Mouse (Mus musculus): Measurements from ENCODE around the gene Fndc9.

Gene Fndc9

DNA sequence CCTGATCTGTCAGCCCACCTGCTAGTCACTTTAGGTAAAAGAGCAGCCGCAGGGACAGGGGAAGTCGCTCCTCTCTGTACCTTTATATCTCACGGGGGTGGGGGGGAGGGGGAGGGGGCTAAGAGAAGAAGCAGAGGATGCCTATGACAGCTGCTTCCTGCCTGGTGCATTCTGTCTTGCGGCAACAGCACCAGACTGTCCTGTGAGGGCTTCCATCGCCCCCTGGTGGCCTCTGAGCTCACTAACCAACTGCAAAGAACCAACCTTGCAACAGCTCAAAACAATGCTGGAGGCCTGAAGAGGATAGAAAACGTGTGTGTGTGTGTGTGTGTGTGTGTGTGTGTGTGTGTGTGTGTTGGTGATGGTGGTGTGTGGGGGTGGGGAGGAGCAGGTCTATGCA lies 40.0 kb downstream of the Fndc9 start:
- in situ Hi-C loops (cut with MseI, MboI): loop anchor here (5.0 to 10.0 kb wide), 2 partner anchors 157 to 159 kb away; partner anchors contain the start of gene Med7 (in 1 of the 2)

GRCm38 (mm10) chr11:46276168-46276567 lies 40.8 kb downstream of the Fndc9 start:
- in situ Hi-C loops (cut with MseI, MboI): loop anchor here (5.0 to 10.0 kb wide), 2 partner anchors 156 to 159 kb away; partner anchors contain the start of gene Med7 (in 1 of the 2)

GRCm38 (mm10) chr11:46276778-46277177 lies 41.4 kb downstream of the Fndc9 start:
- in situ Hi-C loops (cut with MseI, MboI): loop anchor here (5.0 to 10.0 kb wide), 2 partner anchors 156 to 158 kb away; partner anchors contain the start of gene Med7 (in 1 of the 2)

DNA sequence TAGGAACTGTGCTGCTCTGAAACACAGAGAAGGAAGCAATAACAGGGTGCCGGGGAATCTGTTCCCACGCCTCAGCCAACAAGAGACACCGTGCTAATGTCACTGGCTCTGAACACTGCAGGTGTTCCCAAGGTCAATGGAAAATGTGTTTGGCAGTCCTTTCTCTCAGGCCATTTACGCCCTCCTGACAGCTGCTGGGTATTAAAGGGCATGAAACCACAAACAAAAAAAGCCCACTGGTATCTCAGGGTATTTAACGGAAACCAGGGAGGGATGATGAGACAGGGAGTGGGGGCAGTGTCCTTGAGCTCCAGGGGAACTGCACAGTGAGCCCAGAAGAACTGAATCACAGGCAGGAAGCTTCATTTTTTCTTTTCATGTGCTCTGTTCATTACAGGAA lies 42.8 kb downstream of the Fndc9 start:
- in situ Hi-C loops (cut with MseI, MboI): loop anchor here (5.0 to 10.0 kb wide), 2 partner anchors 154 to 157 kb away; partner anchors contain the start of gene Med7 (in 1 of the 2)

- in situ Hi-C loops (cut with MseI, MboI): loop anchor here (5.0 to 10.0 kb wide), 2 partner anchors 154 to 156 kb away; partner anchors contain the start of gene Med7 (in 1 of the 2)
Observed at GRCm38 (mm10) chr11:46278709-46279108, 43.4 kb downstream of the Fndc9 start.

- in situ Hi-C loops (cut with MseI, MboI): no loop called here
Observed at GRCm38 (mm10) chr11:46282612-46283011, 47.3 kb downstream of the Fndc9 start.

DNA sequence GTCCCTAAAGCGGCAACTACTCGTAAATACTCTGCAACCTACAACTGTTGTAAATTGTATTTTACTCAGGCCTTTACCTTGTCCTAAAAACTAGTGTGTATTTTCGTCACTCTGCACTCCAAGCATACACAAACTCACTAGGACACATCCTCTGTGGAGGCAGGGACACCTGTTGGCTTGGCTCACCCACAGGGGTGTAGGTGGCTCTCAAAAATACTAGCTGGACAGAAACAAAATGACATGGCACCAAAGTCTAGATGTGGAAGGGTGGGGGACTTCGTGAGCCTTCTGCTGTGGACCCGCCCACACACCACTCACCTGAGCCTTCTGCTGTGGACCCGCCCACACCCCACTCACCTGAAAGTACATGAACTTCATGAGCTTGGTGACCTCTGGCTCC lies 48.5 kb downstream of the Fndc9 start:
- in situ Hi-C loops (cut with MseI, MboI): no loop called here

DNA sequence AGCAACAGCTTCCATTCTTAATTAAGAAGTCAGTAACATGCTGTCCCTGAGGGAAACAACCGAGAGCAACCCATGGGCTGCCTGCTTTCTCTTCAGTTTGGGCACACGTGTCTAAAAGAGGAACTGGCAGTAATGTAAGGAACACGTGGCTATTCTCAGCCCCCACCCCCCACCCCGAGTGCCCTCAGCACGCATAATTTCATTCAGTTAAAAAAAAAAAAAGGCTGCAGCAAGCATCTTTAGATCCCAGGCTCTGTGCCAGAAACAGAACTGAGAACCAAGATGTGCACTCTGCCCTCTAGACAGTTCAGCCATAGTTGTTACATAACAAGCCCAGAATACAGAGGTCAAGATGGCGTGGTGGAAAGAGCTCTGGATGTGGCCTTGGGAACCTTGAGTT lies 51.5 kb downstream of the Fndc9 start:
- in situ Hi-C loops (cut with MseI, MboI): no loop called here

DNA sequence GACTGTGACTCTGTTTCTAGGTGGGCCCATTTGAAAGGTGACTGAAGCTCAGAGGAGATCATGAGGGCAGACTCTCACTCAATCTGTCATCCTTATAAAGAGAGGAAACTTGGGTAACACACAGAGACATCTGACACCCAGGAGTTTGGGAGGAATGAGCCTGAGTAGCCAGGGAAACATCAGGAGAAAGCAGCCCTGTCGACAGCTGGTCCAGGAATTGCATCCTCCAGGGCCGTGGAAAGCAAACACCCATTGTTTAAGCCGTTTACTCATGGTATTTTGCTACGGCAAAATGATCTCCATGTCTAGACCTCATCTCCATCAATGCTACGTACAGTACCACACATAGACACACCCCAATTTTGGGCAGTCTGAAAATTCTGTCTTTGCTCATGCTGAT lies 52.8 kb downstream of the Fndc9 start:
- in situ Hi-C loops (cut with MseI, MboI): no loop called here

- in situ Hi-C loops (cut with MseI, MboI): no loop called here
Observed at GRCm38 (mm10) chr11:46289022-46289421, 53.7 kb downstream of the Fndc9 start.
